Mouse (Mus musculus): ENCODE measurements at regions not wholly inside any gene's neighbourhood (a gene's known extent, or its start where the extent isn't known, plus 50 kb on each side); places are given as distances from the start of the nearest gene placed in this dataset.

DNA sequence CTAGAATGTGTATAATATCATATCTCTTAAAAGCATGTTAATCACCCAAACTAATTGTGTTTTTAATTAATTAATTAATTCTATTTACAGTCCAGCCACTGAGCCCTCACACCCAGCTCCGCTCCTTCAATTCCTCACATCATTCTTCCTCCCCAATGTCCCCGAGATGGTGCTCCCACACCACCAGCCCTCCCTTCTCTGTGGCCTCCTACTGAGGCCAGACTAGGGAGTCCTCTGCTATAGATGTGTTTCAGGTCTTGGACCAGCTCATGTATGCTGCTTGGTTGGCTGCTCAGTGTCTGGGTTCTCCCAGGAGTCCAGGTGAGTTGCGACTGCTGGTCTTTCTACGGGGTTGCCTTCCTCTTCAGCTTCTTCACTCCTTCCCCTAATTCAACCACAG, 353.1 kb upstream of the Klhl1 start:
- Histone ChIP-seq H3K36me3 (no peaks in the 10 kb centered on the region), H3K4me2 (replicated peaks) (no peak overlapping the region), H3K27me3 (no peaks in the 10 kb centered on the region), H3K4me1 (no peaks in the 10 kb centered on the region), H3K9ac (replicated peaks) (no peak overlapping the region), H3K9me3 (no peaks in the 10 kb centered on the region), H3K4me3 (no peak overlapping the region), H3K27ac (replicated peaks) (no peak overlapping the region)
- ATAC-seq (replicated peaks), result no peak
- 90% methylated on average over 4 of the region's 4 CpGs for WGBS

GRCm38 (mm10) chr14:96838910-96839309, 320.0 kb upstream of the Klhl1 start:
- Histone ChIP-seq H3K4me1 (no peaks in the 10 kb centered on the region), H3K4me2 (replicated peaks) (no peak overlapping the region), H3K4me3 (no peak overlapping the region), H3K9ac (replicated peaks) (no peak overlapping the region), H3K27me3 (no peaks in the 10 kb centered on the region), H3K9me3 (no peaks in the 10 kb centered on the region), H3K27ac (replicated peaks) (no peak overlapping the region), H3K36me3 (no peaks in the 10 kb centered on the region)
- WGBS, result 79% methylated on average over 2 of the region's 2 CpGs
- no peak for ATAC-seq (replicated peaks)

DNA sequence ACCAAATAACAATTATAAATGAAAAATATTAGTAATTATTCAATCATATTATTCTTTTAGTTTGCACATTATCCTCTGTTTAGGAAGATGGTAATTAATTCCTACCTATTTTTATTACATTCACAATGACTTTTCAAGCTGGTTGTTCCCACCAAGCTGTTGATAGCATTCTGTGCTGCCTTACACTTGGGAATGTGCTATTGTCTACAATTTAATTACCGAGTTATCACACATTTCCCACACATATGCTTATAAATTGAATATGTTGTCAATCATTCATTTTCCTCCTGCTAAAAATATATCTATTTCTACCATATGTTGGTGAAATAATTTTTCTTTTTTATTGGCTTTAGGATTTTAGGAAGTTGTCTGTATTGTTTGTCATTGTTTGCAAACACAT, 306.2 kb upstream of the Klhl1 start:
- Histone ChIP-seq H3K36me3 (no peaks in the 10 kb centered on the region), H3K27me3 (no peaks in the 10 kb centered on the region), H3K27ac (replicated peaks) (no peak overlapping the region), H3K4me1 (no peaks in the 10 kb centered on the region), H3K4me2 (replicated peaks) (no peak overlapping the region), H3K9ac (replicated peaks) (no peak overlapping the region), H3K9me3 (no peaks in the 10 kb centered on the region), H3K4me3 (no peak overlapping the region)
- no peak for ATAC-seq (replicated peaks)
- WGBS, result 67% methylated on average over 1 of the region's 1 CpGs

GRCm38 (mm10) chr14:96815665-96816064, 296.8 kb upstream of the Klhl1 start:
- Histone ChIP-seq H3K9me3 (no peaks in the 10 kb centered on the region), H3K4me2 (replicated peaks) (no peak overlapping the region), H3K27ac (replicated peaks) (no peak overlapping the region), H3K4me3 (no peak overlapping the region), H3K36me3 (no peaks in the 10 kb centered on the region), H3K27me3 (no peaks in the 10 kb centered on the region), H3K4me1 (no peaks in the 10 kb centered on the region), H3K9ac (replicated peaks) (no peak overlapping the region)
- ATAC-seq (replicated peaks), result no peak
- 87% methylated on average over 2 of the region's 2 CpGs for WGBS

DNA sequence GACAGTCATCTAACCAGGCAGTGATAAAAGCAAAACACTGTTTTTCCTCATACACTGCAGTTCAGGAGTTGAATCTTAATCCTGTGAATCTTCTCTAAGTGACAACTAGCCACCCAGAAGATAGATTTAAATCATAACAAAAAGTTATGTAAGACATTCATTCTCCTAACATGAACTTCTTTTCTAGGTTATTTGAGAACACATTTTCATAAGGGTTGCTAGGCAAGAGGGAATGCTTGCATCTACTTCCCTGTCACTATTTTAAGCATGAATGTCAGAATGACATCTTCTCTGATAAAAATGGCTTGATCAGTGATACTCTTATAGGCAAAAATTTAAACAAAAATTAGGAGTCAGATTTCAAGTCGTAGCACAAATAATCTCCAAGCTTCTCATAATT, 286.4 kb upstream of the Klhl1 start:
- Histone ChIP-seq H3K36me3 (no peaks in the 10 kb centered on the region), H3K27ac (replicated peaks) (no peak overlapping the region), H3K4me1 (no peaks in the 10 kb centered on the region), H3K9ac (replicated peaks) (no peak overlapping the region), H3K27me3 (no peaks in the 10 kb centered on the region), H3K4me3 (no peak overlapping the region), H3K4me2 (replicated peaks) (no peak overlapping the region), H3K9me3 (no peaks in the 10 kb centered on the region)
- WGBS, result 85% methylated on average over 1 of the region's 1 CpGs
- no peak for ATAC-seq (replicated peaks)

GRCm38 (mm10) chr14:96794806-96795205, 275.9 kb upstream of the Klhl1 start:
- no peaks in the 10 kb centered on the region for H3K9me3 ChIP-seq
- 84% methylated on average over 1 of the region's 1 CpGs for WGBS
- H3K4me2 ChIP-seq (replicated peaks), result no peak overlapping the region
- H3K9ac ChIP-seq (replicated peaks), result no peak overlapping the region
- no peak overlapping the region for H3K27ac ChIP-seq (replicated peaks)
- no peaks in the 10 kb centered on the region for H3K4me1 ChIP-seq
- ATAC-seq (replicated peaks), result no peak
- H3K36me3 ChIP-seq, result no peaks in the 10 kb centered on the region
- no peak overlapping the region for H3K4me3 ChIP-seq
- H3K27me3 ChIP-seq, result no peaks in the 10 kb centered on the region

- no peak for ATAC-seq (replicated peaks)
- no peaks in the 10 kb centered on the region for H3K27me3 ChIP-seq
- no peaks in the 10 kb centered on the region for H3K9me3 ChIP-seq
- no peaks in the 10 kb centered on the region for H3K4me1 ChIP-seq
- no peaks in the 10 kb centered on the region for H3K36me3 ChIP-seq
- no peak overlapping the region for H3K27ac ChIP-seq (replicated peaks)
- H3K9ac ChIP-seq (replicated peaks), result no peak overlapping the region
- H3K4me3 ChIP-seq, result no peak overlapping the region
- no peak overlapping the region for H3K4me2 ChIP-seq (replicated peaks)
- 67% methylated on average over 3 of the region's 3 CpGs for WGBS
Measured at GRCm38 (mm10) chr14:96787917-96788316, 269.0 kb upstream of the Klhl1 start.

DNA sequence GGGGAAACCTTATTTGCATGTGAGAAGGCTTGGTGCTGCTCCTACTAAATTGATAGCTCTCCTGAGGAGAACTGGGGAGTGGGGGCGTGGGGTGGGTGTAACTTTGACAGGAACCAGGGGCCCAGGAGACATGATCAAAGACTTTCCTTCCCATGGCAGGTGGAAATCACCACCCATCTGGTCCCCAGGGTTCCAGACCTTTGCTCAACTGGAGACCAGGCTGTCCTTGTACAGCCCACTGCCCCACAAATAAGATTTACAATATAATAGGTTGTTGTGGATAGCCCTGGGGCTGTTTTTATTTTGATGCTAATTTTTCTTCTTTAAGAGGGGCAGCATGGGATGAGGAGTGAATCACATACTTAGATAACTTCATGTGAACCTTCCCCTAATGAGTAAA, 268.4 kb upstream of the Klhl1 start:
- no peaks in the 10 kb centered on the region for H3K36me3 ChIP-seq
- H3K4me2 ChIP-seq (replicated peaks), result no peak overlapping the region
- ATAC-seq (replicated peaks), result no peak
- no peaks in the 10 kb centered on the region for H3K27me3 ChIP-seq
- no peaks in the 10 kb centered on the region for H3K9me3 ChIP-seq
- WGBS, result 41% methylated on average over 1 of the region's 1 CpGs
- H3K27ac ChIP-seq (replicated peaks), result no peak overlapping the region
- no peaks in the 10 kb centered on the region for H3K4me1 ChIP-seq
- H3K4me3 ChIP-seq, result no peak overlapping the region
- no peak overlapping the region for H3K9ac ChIP-seq (replicated peaks)

GRCm38 (mm10) chr14:96775801-96776200, 256.9 kb upstream of the Klhl1 start:
- H3K4me2 ChIP-seq (replicated peaks), result no peak overlapping the region
- H3K36me3 ChIP-seq, result no peaks in the 10 kb centered on the region
- no peak overlapping the region for H3K27ac ChIP-seq (replicated peaks)
- no peak overlapping the region for H3K9ac ChIP-seq (replicated peaks)
- H3K9me3 ChIP-seq, result no peaks in the 10 kb centered on the region
- H3K4me3 ChIP-seq, result no peak overlapping the region
- no peak for ATAC-seq (replicated peaks)
- H3K4me1 ChIP-seq, result no peaks in the 10 kb centered on the region
- no peaks in the 10 kb centered on the region for H3K27me3 ChIP-seq
- whole genome bisulfite sequencing, result 78% methylated on average over 1 of the region's 1 CpGs

DNA sequence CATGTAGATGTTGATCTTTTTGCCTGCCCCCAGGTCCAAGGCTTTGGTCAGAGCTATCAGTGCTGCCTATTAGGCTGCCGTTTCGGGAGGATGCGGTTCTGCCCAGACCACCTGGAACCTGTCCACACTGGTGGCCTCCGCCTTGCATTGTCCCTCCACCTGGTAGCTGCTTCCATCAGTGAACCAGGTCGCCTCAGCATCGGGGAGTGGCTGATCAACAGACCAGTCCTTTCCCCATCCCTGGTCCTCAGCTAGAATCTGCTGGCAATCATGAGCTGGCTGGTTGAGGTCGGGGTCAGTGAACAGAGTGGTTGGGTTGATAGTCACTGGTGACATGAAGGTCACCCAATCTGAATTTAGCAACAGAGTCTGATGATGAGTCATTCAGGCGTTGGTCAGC, 241.7 kb upstream of the Klhl1 start:
- Histone ChIP-seq H3K4me2 (replicated peaks) (no peak overlapping the region), H3K36me3 (no peaks in the 10 kb centered on the region), H3K9me3 (no peaks in the 10 kb centered on the region), H3K4me3 (no peak overlapping the region), H3K9ac (replicated peaks) (no peak overlapping the region), H3K27ac (replicated peaks) (no peak overlapping the region), H3K27me3 (no peaks in the 10 kb centered on the region), H3K4me1 (no peaks in the 10 kb centered on the region)
- WGBS, result 93% methylated on average over 8 of the region's 8 CpGs
- ATAC-seq (replicated peaks), result no peak

DNA sequence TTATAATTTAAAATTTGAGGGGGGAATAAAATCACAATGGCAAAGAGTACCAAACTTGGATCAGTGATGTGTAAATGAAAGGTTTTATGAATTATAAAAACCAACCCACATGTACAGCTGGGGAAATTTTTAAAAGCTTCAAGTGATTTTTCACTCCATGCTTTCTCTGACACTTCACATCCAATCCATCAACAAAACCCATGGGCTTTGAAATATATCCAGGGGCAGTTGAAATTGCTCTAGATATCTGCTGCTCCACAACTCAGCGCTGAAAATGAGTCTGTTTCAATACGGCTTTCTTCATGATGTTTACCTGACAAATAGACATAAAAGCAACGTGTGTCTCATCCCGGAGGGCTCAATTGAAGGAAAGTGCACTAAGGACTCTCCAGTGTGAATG, 214.3 kb upstream of the Klhl1 start:
- no peak overlapping the region for H3K9ac ChIP-seq (replicated peaks)
- H3K36me3 ChIP-seq, result no peaks in the 10 kb centered on the region
- H3K4me3 ChIP-seq, result no peak overlapping the region
- H3K4me1 ChIP-seq, result no peaks in the 10 kb centered on the region
- 84% methylated on average over 4 of the region's 4 CpGs for WGBS
- H3K9me3 ChIP-seq, result no peaks in the 10 kb centered on the region
- no peak for ATAC-seq (replicated peaks)
- no peaks in the 10 kb centered on the region for H3K27me3 ChIP-seq
- no peak overlapping the region for H3K4me2 ChIP-seq (replicated peaks)
- H3K27ac ChIP-seq (replicated peaks), result no peak overlapping the region

DNA sequence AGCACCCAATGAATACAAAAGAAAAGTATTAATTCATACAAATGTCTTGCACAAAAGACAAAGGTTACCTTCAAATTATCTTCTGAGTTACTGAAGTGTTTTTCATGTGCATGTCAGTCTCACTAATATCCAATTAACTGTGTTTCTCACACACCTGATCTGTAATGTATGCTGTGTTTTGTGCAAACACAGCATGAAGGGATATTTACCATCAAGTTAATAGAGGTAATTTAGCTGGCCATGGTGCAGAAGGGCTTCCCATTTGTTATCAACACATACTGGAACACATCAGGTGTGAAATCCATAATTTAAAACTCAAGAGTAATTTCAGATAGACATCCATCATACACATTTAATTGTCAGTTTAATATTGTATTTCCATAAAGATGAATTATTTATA, 178.2 kb upstream of the Klhl1 start:
- Histone ChIP-seq H3K36me3 (no peaks in the 10 kb centered on the region), H3K9ac (replicated peaks) (no peak overlapping the region), H3K9me3 (no peaks in the 10 kb centered on the region), H3K4me3 (no peak overlapping the region), H3K27me3 (no peaks in the 10 kb centered on the region), H3K4me2 (replicated peaks) (no peak overlapping the region), H3K27ac (replicated peaks) (no peak overlapping the region), H3K4me1 (no peaks in the 10 kb centered on the region)
- no peak for ATAC-seq (replicated peaks)

- H3K27ac ChIP-seq (replicated peaks), result no peak overlapping the region
- no peaks in the 10 kb centered on the region for H3K36me3 ChIP-seq
- WGBS, result 69% methylated on average over 1 of the region's 1 CpGs
- H3K9ac ChIP-seq (replicated peaks), result no peak overlapping the region
- no peaks in the 10 kb centered on the region for H3K4me1 ChIP-seq
- no peak for ATAC-seq (replicated peaks)
- no peaks in the 10 kb centered on the region for H3K27me3 ChIP-seq
- no peak overlapping the region for H3K4me3 ChIP-seq
- no peaks in the 10 kb centered on the region for H3K9me3 ChIP-seq
- H3K4me2 ChIP-seq (replicated peaks), result no peak overlapping the region
Measured at GRCm38 (mm10) chr14:96690923-96691322, 172.0 kb upstream of the Klhl1 start.

GRCm38 (mm10) chr14:96683943-96684342, 165.0 kb upstream of the Klhl1 start:
- no peak overlapping the region for H3K27ac ChIP-seq (replicated peaks)
- ATAC-seq (replicated peaks), result no peak
- H3K9me3 ChIP-seq, result no peaks in the 10 kb centered on the region
- H3K36me3 ChIP-seq, result no peaks in the 10 kb centered on the region
- WGBS, result 84% methylated on average over 5 of the region's 5 CpGs
- H3K9ac ChIP-seq (replicated peaks), result no peak overlapping the region
- no peaks in the 10 kb centered on the region for H3K4me1 ChIP-seq
- H3K27me3 ChIP-seq, result no peaks in the 10 kb centered on the region
- H3K4me2 ChIP-seq (replicated peaks), result no peak overlapping the region
- no peak overlapping the region for H3K4me3 ChIP-seq

Measured in forebrain, embryonic 15.5 days (tissue).